Mouse (Mus musculus) G1E-ER4 (cell line): Measurements from ENCODE around the gene Gm21366. TPM values are rescaled to one million over a fixed set of nuclear protein-coding genes. Genes with fewer than 3 reads are reported as not detected.
"Not testable (repeated sequence)": the region's sequence is repeated elsewhere in the genome, so short reads cannot be mapped to it uniquely, and the experiment has no call there.

Experiments
- GATA1 ChIP-seq: IDR thresholded peaks from one replicate; pipeline ENCODE4 v1.8.0; 2012; ENCODE audit warnings: low read length, inconsistent platforms
- polyA plus RNA-seq: library from polyadenylated mRNA; stranded (reverse); fragments of >175 nt; gene quantifications from 2 replicates; pipeline ENCODE4 v1.2.3, GENCODE M21; 2012

Gene Gm21366
- not detected in 2 replicates for polyA plus RNA-seq

- not testable (repeated sequence) for TF ChIP-seq GATA1
Observed at GRCm38 (mm10) chrY:22861156-22861555, at the start of gene Gm21366. TSS of gene Gm21366 (minus strand) at chrY:22861256.
